Mouse (Mus musculus): ENCODE measurements around the gene Adat3. TPM values are rescaled to one million over a fixed set of nuclear protein-coding genes. Genes with fewer than 3 reads are reported as not detected.

Adat3 gene
- 5.7 and 6.3 TPM in 2 replicates for polyA plus RNA-seq (2015; fragmentation: Nextera tagmentation; extraction: Ambion mirVana)

DNA sequence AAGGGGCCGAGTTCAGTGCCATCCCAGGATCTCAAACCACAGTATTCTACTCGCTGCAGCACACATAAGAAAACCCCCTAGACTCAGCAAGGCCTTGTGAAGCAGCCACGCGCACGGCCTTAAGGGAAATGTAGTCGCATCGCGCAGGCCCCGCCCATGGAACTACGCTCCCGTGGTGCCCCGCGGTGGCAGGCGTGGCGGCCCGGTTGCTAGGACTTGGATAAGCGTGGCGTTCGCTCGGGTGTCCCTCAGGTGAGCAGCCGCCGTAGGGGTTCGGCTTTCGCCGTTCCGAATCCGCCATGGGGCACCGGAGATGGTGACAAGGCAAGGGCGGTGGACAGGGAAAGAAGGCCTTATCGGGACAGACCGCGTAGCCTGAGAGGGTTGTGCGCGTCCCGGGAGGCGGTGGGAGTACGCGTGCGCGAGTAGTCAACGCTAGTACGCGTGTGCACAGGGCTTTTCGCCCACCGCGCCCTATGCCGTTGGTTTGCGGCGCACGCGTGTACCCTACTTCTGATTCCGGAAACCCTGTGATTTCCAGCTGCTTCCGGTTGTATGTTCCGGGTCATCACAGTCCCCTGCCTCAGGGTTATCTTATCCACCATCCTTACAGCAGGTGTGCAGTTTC is at the start of gene Adat3, which contains the start of gene Scamp4:
Adat3 (plus strand) TSS at position 183 of the 628 bp plus-strand sequence.
Scamp4 (plus strand) TSS at position 175 of the 628 bp plus-strand sequence.

DNA sequence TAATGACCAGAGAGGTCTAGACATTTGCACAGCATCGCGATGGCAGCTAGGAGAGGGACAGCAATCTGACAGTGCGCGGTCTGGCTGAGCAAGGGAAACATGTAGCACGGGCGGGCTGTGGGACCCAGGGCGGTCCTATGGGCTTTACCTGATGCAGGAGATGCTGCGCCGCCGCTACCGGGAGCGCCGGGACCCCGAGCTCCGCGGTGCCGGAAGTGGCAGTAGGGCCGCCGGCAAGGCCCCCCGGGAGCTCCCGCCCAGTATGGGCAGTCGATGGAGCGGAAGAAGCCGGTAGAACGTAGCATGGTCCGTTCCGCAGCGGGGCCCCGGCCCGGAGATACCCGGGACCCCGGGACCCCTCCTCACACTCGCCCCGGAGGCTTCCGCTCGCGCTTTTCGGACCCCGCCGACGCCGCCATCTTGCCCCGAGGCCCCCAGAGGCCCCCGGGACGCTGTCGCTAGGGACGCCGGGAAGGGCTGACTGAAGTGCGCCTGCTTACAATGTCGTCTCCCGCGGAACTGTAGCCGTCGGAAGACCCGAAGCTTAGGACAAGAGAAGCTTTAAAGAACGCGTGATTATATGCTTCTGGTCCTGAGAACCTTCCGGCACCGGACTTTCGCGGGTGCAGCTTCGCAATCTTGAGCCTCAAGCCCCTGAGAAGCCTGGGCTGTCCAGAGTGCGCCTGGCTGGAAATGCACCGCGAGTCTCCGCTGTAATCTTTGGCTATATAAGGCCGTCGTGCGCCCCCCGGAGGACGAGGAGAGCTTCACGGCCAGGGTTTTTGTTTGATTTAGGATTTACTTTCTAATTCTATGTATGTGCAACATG is 41.4 kb upstream of the Adat3 start, which contains the start of gene Rexo1:
Rexo1 (minus strand) TSS at position 445 of the 829 bp plus-strand sequence.

DNA sequence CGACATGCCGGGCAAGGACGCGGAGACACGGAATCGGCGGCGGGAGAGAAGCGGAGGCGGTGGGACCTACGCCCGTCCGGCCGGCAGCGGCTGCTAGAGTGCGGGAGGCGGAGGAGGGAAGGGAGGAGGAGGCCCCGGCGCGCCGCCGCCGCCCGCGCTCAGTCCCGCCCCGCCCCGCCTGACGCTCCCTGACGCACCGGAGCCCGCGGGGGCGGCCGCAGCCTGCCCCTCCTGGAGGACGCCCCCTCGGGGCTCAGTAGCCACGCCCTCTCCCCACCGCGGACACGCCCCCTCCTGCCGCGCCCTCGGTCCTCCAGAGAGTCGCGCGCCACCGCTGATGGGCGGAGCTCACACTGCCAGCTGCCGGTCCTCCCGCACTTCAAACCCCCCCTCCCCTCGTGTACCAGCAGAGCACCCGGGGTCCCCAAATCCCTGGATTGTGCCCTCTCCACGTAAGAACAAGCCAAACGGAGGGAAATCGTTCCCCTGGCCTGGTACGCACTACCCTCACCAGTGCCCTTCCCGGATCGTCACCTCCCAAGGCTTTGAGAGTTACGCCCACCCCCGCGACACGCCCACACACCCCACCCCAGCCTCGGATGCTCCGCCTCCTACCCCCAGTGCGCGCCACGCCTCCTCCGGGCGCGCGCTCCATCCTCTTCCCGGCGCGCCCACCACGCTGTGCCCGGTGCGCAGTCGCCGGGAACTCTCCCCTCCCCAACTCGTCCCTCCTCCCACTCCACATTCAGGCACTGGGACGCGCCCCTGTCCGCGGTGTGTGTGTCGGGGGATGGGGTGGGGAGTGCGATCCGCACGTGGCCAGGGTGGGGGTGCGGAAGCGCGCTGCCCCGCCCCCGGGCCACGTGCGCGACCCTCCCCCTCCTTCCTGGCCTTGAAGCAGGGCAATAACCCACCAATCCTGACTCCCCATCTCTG is 25.2 kb upstream of the Adat3 start, which contains the start of gene Klf16:
Klf16 (minus strand) TSS at position 127 of the 936 bp plus-strand sequence.

DNA sequence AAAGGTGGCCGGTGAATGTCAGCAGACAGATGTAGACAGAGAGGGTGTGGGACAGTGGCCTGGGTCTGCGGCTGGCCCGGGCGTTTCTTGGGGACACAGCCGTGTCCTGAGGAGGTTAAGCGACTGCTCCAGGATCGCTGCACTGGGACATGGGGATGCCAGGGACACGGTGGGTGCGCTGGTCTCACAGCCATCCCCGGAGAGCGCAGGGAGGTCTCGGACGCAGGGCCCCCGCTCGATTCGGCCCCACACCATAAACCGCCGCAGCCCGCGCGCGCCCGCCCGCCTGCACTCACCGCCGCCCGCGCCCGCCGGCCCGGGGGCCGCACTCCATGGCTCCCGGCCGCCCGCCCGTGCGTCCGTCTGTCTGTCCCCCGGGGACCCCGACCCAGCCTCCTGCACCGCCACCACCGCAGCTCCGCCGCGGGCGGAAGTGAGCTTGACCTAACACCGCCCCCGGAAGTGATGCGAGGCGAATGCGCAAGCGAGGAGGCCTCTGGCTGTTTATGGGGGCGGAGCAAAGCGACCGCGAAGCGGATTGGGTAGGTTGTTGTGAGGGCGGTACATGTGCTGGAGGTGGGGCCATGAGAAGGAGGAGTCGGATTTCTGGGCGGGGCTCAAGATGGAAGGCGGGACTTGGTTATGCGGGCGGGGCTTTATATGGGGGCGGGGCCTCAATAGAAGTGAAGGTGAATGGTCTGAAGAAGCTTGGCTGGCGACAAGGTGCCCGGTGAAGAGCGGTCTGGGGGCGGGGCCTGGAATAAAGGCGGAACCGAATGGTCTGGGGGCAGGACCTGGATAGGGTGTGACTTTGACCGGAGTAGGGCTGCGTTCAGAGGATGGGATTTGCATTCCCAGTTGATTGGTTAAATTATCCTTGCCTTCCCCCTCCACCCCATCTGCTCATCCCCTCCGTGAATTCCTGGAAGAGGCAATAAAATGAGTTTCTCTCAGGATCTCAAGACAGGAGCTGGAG is 12.5 kb upstream of the Adat3 start, which contains the start of gene Abhd17a:
Abhd17a (minus strand) TSS at position 463 of the 976 bp plus-strand sequence.

DNA sequence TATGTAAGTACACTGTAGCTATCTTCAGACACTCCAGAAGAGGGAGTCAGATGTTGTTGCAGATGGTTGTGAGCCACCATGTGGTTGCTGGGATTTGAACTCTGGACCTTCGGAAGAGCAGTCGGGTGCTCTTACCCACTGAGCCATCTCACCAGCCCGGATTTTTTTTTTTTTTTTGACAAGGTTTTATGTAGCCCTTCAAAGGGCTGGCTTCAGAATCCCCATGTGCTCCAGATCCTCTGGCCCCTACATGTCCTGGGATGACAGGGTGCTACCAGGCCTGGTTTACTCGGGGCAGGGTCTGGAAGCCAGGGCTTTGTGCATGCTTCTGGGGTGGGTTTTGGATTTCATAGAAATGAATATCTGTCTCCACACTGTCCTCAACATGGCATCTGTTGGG is 3.0 kb downstream of the Adat3 start, which contains the start of gene Gm49322:
Gm49322 (plus strand) TSS at position 301 of the 400 bp plus-strand sequence.

DNA sequence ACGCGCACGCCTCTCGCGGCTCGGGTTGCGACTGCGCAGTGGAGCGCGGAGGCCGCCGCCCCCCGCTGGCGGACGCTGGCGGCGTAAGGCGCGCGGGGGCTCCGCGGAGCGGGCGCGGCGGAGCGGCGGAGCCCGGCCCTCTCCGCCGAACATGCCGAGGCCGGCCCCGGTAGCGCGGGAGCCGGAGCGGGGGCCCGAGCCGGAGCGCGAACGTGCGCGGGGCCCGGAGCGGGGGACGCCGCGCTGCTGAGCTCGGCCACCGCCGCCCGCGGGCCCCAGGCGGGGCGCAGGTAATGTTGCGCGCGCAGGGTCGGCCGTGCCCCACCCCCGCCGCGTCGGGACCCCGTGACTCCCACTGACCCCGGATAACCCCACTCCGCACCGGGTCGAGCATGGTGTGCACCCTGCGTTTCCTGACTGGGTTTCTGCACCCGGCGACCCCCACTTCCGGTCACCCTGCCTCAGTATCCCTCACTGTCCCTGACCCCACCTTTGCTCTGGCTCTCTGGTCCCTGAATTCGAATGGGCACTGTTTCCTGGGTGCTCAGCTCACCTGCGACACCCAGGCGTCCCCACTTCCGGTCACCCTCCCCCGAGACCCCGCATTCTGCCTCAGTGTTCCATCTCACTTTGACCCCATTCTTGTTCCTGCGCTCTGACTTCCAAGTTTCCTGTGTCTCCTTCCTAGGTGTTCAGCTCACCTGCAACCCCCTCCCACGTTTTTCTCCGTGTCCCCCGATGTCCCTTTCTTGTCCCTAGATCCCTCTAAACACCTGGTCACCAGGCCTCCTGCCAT is 20.2 kb downstream of the Adat3 start, which contains the start of gene Csnk1g2:
Csnk1g2 (plus strand) TSS at position 178 of the 796 bp plus-strand sequence.

DNA sequence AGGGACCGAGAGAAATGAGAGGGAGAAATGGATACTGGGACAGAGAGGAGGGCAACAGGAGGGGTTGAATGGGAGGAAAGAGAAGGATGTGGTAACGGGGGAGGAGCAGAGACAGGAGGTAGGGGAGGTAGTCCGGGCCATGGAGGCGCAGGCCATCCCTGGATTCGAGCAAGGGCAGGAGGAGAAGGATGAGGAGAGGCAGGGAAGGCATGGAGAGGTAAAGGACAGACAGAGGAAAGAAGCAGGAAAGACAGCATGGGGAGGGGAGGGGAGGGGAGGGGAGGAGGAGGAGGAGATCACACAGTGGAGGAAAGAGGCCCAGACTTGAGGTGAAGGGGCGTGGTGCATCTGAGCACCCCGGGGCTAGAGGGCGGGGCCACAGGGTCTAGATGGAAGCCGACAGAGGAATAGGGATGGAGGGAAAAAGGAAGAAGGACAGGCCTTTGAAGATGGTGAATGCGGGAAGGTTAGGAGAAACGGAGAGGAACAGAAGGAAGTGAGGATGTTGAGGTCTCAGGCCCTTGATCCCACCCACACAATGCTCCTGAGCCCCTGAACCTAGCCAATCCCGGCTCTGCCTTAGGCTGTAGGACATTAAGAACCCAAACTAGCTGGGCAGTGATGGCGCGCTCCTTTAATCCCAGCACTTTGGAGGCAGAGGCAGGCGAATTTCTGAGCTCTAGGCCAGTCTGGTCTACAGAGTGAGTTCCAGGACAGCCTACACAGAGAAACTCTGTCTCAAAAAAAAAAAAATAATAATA is 54.4 kb downstream of the Adat3 start, which contains the start of gene Btbd2:
Btbd2 (minus strand) TSS at position 209 of the 761 bp plus-strand sequence.

Other genes with a start within 250 kb of the Adat3 start
- 0.12 TPM in 1 of 2 replicates, not detected in the other for gene Plk5, start 246.4 kb upstream of the Adat3 start, polyA plus RNA-seq (2015; fragmentation: Nextera tagmentation; extraction: Ambion mirVana)
- 2.8 TPM in 2 replicates for gene Mex3d, start 215.2 kb upstream of the Adat3 start, polyA plus RNA-seq (2015; fragmentation: Nextera tagmentation; extraction: Ambion mirVana)
- 57.4 and 67.9 TPM in 2 replicates for gene Mbd3, start 203.3 kb upstream of the Adat3 start, polyA plus RNA-seq (2015; fragmentation: Nextera tagmentation; extraction: Ambion mirVana)
- gene Uqcr11, start 196.1 kb upstream of the Adat3 start, polyA plus RNA-seq (2015; fragmentation: Nextera tagmentation; extraction: Ambion mirVana): 586 and 595 TPM in 2 replicates
- gene Tcf3, start 169.2 kb upstream of the Adat3 start, polyA plus RNA-seq (2015; fragmentation: Nextera tagmentation; extraction: Ambion mirVana): 82.3 and 82.6 TPM in 2 replicates
- gene Onecut3, start 108.0 kb upstream of the Adat3 start, polyA plus RNA-seq (2015; fragmentation: Nextera tagmentation; extraction: Ambion mirVana): not detected in 2 replicates
- gene Atp8b3, start 63.8 kb upstream of the Adat3 start, polyA plus RNA-seq (2015; fragmentation: Nextera tagmentation; extraction: Ambion mirVana): 0.12 and 0.22 TPM in 2 replicates
- 13.4 and 14.4 TPM in 2 replicates for gene Rexo1, start 41.3 kb upstream of the Adat3 start, polyA plus RNA-seq (2015; fragmentation: Nextera tagmentation; extraction: Ambion mirVana)
- gene Klf16, start 25.6 kb upstream of the Adat3 start, polyA plus RNA-seq (2015; fragmentation: Nextera tagmentation; extraction: Ambion mirVana): 16.4 and 16.8 TPM in 2 replicates
- gene Abhd17a, start 12.5 kb upstream of the Adat3 start, polyA plus RNA-seq (2015; fragmentation: Nextera tagmentation; extraction: Ambion mirVana): 69.6 and 77.5 TPM in 2 replicates
- 39.0 and 42.3 TPM in 2 replicates for gene Scamp4, start within 50 bp of the Adat3 start, polyA plus RNA-seq (2015; fragmentation: Nextera tagmentation; extraction: Ambion mirVana)
- 0.82 and 1.6 TPM in 2 replicates for gene Gm49322, start 3.1 kb downstream of the Adat3 start, polyA plus RNA-seq (2015; fragmentation: Nextera tagmentation; extraction: Ambion mirVana)
- gene Csnk1g2, start 20.0 kb downstream of the Adat3 start, polyA plus RNA-seq (2015; fragmentation: Nextera tagmentation; extraction: Ambion mirVana): 67.7 and 75.0 TPM in 2 replicates
- 16.3 and 18.7 TPM in 2 replicates for gene Btbd2, start 54.2 kb downstream of the Adat3 start, polyA plus RNA-seq (2015; fragmentation: Nextera tagmentation; extraction: Ambion mirVana)
- 108 and 112 TPM in 2 replicates for gene Mknk2, start 75.2 kb downstream of the Adat3 start, polyA plus RNA-seq (2015; fragmentation: Nextera tagmentation; extraction: Ambion mirVana)
- 27.5 and 34.4 TPM in 2 replicates for gene Mob3a, start 99.1 kb downstream of the Adat3 start, polyA plus RNA-seq (2015; fragmentation: Nextera tagmentation; extraction: Ambion mirVana)
- gene Izumo4, start 99.3 kb downstream of the Adat3 start, polyA plus RNA-seq (2015; fragmentation: Nextera tagmentation; extraction: Ambion mirVana): 12.1 and 16.9 TPM in 2 replicates
- 24.1 and 30.9 TPM in 2 replicates for gene Ap3d1, start 139.4 kb downstream of the Adat3 start, polyA plus RNA-seq (2015; fragmentation: Nextera tagmentation; extraction: Ambion mirVana)
- gene Dot1l, start 152.3 kb downstream of the Adat3 start, polyA plus RNA-seq (2015; fragmentation: Nextera tagmentation; extraction: Ambion mirVana): 10.4 and 11.4 TPM in 2 replicates
- 43.1 and 44.2 TPM in 2 replicates for gene Sf3a2, start 195.3 kb downstream of the Adat3 start, polyA plus RNA-seq (2015; fragmentation: Nextera tagmentation; extraction: Ambion mirVana)
- gene Plekhj1, start 195.7 kb downstream of the Adat3 start, polyA plus RNA-seq (2015; fragmentation: Nextera tagmentation; extraction: Ambion mirVana): 91.0 and 101 TPM in 2 replicates
- gene Amh, start 202.4 kb downstream of the Adat3 start, polyA plus RNA-seq (2015; fragmentation: Nextera tagmentation; extraction: Ambion mirVana): 0.07 TPM in 1 of 2 replicates, not detected in the other
- 0.13 and 0.29 TPM in 2 replicates for gene Jsrp1, start 210.6 kb downstream of the Adat3 start, polyA plus RNA-seq (2015; fragmentation: Nextera tagmentation; extraction: Ambion mirVana)
- 1,694 and 1,746 TPM in 2 replicates for gene Oaz1, start 223.8 kb downstream of the Adat3 start, polyA plus RNA-seq (2015; fragmentation: Nextera tagmentation; extraction: Ambion mirVana)
- 0.24 TPM in 1 of 2 replicates, not detected in the other for gene Lingo3, start 241.2 kb downstream of the Adat3 start, polyA plus RNA-seq (2015; fragmentation: Nextera tagmentation; extraction: Ambion mirVana)

All from spleen, postnatal 0 days (tissue).